Mouse (Mus musculus) ES-Bruce4 (cell line): ENCODE data around the gene Irx3. TPM values are rescaled to one million over a fixed set of nuclear protein-coding genes. Genes with fewer than 3 reads are reported as not detected.

Experiments
- H3K27ac ChIP-seq: 2 replicates; pipeline ENCODE4 v1.5.1; 2012; ENCODE audit warnings: low read length, inconsistent platforms; ENCODE audit not compliant: insufficient read depth
- H3K27me3 ChIP-seq: 2 replicates; pipeline ENCODE4 v1.6.1; 2012; ENCODE audit warnings: mild to moderate bottlenecking, low read length, inconsistent platforms; ENCODE audit not compliant: control insufficient read depth, poor library complexity, insufficient read depth, severe bottlenecking
- H3K36me3 ChIP-seq: 2 replicates; pipeline ENCODE4 v1.6.1; 2012; ENCODE audit warnings: inconsistent platforms, mild to moderate bottlenecking, low read length, moderate library complexity; ENCODE audit not compliant: control insufficient read depth, poor library complexity, insufficient read depth, severe bottlenecking
- H3K4me1 ChIP-seq: one replicate; pipeline ENCODE4 v1.8.1; 2011; ENCODE audit warnings: low read length; ENCODE audit not compliant: control insufficient read depth, insufficient read depth
- H3K4me3 ChIP-seq: 2 replicates; pipeline ENCODE4 v1.5.1; 2011; ENCODE audit warnings: low read depth, mild to moderate bottlenecking, low read length
- H3K9ac ChIP-seq: 2 replicates; pipeline ENCODE4 v1.6.1; 2012; ENCODE audit warnings: low read depth, mild to moderate bottlenecking, inconsistent platforms; ENCODE audit not compliant: poor library complexity, severe bottlenecking
- H3K9me3 ChIP-seq: replicated peaks from 2 replicates; pipeline ENCODE4 v1.6.1; 2012; ENCODE audit warnings: mild to moderate bottlenecking, low read length, inconsistent platforms; ENCODE audit not compliant: control insufficient read depth, poor library complexity, insufficient read depth, severe bottlenecking
- CTCF ChIP-seq: IDR thresholded peaks from one replicate; pipeline ENCODE4 v1.8.1; 2011; ENCODE audit warnings: low read depth, low read length
- EP300 ChIP-seq: IDR thresholded peaks from 2 replicates; pipeline ENCODE4 v1.6.1; 2011; ENCODE audit warnings: low read depth, low read length; ENCODE audit not compliant: insufficient read depth
- POLR2A ChIP-seq: IDR thresholded peaks from one replicate; pipeline ENCODE4 v1.8.1; 2011; ENCODE audit warnings: low read length; ENCODE audit not compliant: insufficient read depth
- polyA plus RNA-seq: library from polyadenylated mRNA; stranded (reverse); fragments of >200 nt; gene quantifications from 2 replicates; pipeline ENCODE4 v1.2.4, GENCODE M21; 2011; ENCODE audit warnings: low read depth; ENCODE audit not compliant: missing spikeins, insufficient read depth, insufficient read length

Gene Irx3
- polyA plus RNA-seq, 1 experiment: 1.0 TPM

DNA sequence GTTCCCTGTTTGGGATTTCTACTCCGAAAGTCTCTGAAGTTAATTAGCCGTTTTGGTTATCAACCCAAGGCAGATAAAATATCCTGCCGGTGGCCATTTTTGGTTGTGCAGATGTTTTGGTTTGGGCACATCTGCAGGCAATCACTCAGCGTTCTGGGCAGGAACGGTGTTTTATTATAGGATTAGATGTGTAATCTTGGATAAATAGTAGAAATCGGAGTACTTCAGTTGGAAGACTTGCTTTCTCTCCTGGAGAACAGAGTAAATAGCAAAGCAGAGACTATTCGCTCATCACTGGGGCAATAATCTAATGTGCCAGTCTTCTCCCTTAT lies 51.1 kb downstream of the Irx3 start:
- no peaks in the 10 kb centered on the region for H3K27me3 ChIP-seq
- H3K36me3 ChIP-seq: no peaks in the 10 kb centered on the region
- TF ChIP-seq POLR2A (no peak), EP300 (no peak), CTCF (no peak)
- H3K9me3 ChIP-seq: no peaks in the 10 kb centered on the region; the same call in 1 of the 2 replicates
- H3K27ac ChIP-seq: no peak overlapping the region
- H3K9ac ChIP-seq: no peak overlapping the region
- H3K4me3 ChIP-seq: no peak overlapping the region
- no peaks in the 10 kb centered on the region for H3K4me1 ChIP-seq

GRCm38 (mm10) chr8:91750096-91750793 lies 51.6 kb downstream of the Irx3 start:
- TF ChIP-seq CTCF (no peak), POLR2A (no peak), EP300 (no peak)
- Histone ChIP-seq H3K9me3 (no peaks in the 10 kb centered on the region; the same call in 1 of the 2 replicates), H3K4me3 (no peak overlapping the region), H3K27ac (no peak overlapping the region), H3K9ac (no peak overlapping the region), H3K27me3 (no peaks in the 10 kb centered on the region), H3K4me1 (no peaks in the 10 kb centered on the region), H3K36me3 (no peaks in the 10 kb centered on the region)

DNA sequence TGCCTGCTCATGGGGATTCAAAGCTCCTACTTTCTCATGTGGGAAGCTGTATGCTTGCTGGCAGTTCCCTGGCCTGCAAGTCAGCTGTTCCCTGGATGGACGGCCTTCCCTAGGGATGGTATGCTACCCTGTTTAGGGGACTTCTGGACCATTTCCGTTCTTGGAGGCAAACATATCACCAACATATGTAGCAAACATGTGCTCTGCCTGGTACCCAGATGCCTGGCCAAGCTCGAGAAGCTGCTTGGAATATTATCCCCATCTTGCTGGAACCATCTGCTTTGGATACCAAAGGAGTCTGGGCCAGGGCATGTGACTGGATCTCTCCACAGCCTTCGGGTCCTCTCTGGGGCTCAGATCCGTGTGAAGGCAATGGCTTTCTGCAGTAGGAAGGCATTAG lies 52.5 kb downstream of the Irx3 start:
- Histone ChIP-seq H3K27me3 (no peaks in the 10 kb centered on the region), H3K4me1 (no peaks in the 10 kb centered on the region), H3K27ac (no peak overlapping the region), H3K36me3 (no peaks in the 10 kb centered on the region), H3K9ac (no peak overlapping the region), H3K9me3 (peaks cover 4% of the 10 kb centered on the region), H3K4me3 (no peak overlapping the region)
- TF ChIP-seq POLR2A (no peak), CTCF (no peak), EP300 (no peak)
